Mouse (Mus musculus) C2C12 (cell line): ENCODE measurements around the gene Prmt7. TPM values are rescaled to one million over a fixed set of nuclear protein-coding genes. Genes with fewer than 3 reads are reported as not detected.

ENCODE experiments used
- H3K27me3 ChIP-seq: one replicate; pipeline ENCODE4 v1.6.1; 2011; ENCODE audit not compliant: control insufficient read depth, insufficient read depth, insufficient read length
- H3K36me3 ChIP-seq: one replicate; pipeline ENCODE4 v1.6.1; 2011; ENCODE audit not compliant: control insufficient read depth, insufficient read depth
- H3K4me3 ChIP-seq: one replicate; pipeline ENCODE4 v1.5.1; 2011; ENCODE audit warnings: mild to moderate bottlenecking, control low read depth; ENCODE audit not compliant: poor library complexity, insufficient read depth, severe bottlenecking
- H3K79me2 ChIP-seq: one replicate; pipeline ENCODE4 v1.6.1; 2011; ENCODE audit not compliant: control insufficient read depth, insufficient read depth
- H3K79me3 ChIP-seq: one replicate; pipeline ENCODE4 v1.6.1; 2011; ENCODE audit warnings: low read depth, control low read depth
- H3ac ChIP-seq: one replicate; pipeline ENCODE3; 2011; ENCODE audit warnings: low read depth; ENCODE audit not compliant: control insufficient read depth, insufficient read length
- CEBPB ChIP-seq: IDR thresholded peaks from one replicate; pipeline ENCODE4 v1.6.1; 2011; ENCODE audit warnings: low read depth, mild to moderate bottlenecking, control low read depth, moderate library complexity
- CTCF ChIP-seq: IDR thresholded peaks from one replicate; pipeline ENCODE4 v1.5.1; 2011; ENCODE audit not compliant: control insufficient read depth, insufficient read depth, insufficient read length
- FOSL1 ChIP-seq: IDR thresholded peaks from one replicate; pipeline ENCODE4 v1.8.0; 2011; ENCODE audit warnings: mild to moderate bottlenecking, low read length; ENCODE audit not compliant: poor library complexity, insufficient read depth, severe bottlenecking
- MAX ChIP-seq: IDR thresholded peaks from one replicate; pipeline ENCODE4 v1.6.1; 2011; ENCODE audit warnings: mild to moderate bottlenecking, control low read depth
- MYOD1 ChIP-seq: IDR thresholded peaks from one replicate; pipeline ENCODE4 v1.6.1; 2011; ENCODE audit warnings: low read depth; ENCODE audit not compliant: control insufficient read depth, insufficient read length
- MYOG ChIP-seq: IDR thresholded peaks from one replicate; pipeline ENCODE4 v1.6.1; 2011; ENCODE audit not compliant: control insufficient read depth, insufficient read length; ENCODE audit errors: extremely low read depth
- USF1 ChIP-seq: IDR thresholded peaks from one replicate; pipeline ENCODE4 v1.6.1; 2011; ENCODE audit warnings: low read depth, mild to moderate bottlenecking, control low read depth, moderate library complexity
- polyA plus RNA-seq: library from polyadenylated mRNA; unstranded; fragments of >200 nt; fragmentation: generic; extraction: Trizol; gene quantifications from one replicate; pipeline ENCODE4 v1.2.1, GENCODE M21; 2012; ENCODE audit warnings: missing spikeins

Prmt7 gene
- polyA plus RNA-seq, 1 experiment = 40.3 TPM

DNA sequence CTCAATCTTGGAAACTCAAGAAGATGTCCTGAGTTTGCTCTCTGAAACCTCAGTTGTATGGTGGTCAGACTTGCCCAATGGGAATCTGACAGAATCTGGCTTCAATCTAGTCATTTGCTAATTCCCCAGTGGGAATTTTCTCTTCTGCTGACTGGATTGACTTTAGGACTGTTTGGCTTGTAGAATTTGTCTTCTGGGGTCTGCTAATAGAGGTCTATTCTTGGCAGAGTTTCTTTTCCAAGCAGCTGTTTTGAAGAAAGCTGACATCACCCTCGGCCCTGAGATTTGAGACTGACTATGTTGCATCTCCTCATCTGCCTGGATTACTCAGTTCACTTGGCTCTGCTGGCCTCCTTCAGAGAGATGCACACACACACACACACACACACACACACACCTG, 88.1 kb downstream of the Prmt7 start:
- Histone ChIP-seq H3K27me3 (peaks cover 50% of the 10 kb centered on the region), H3ac (no peak overlapping the region), H3K79me2 (no peaks in the 10 kb centered on the region), H3K36me3 (no peaks in the 10 kb centered on the region), H3K79me3 (no peaks in the 10 kb centered on the region), H3K4me3 (no peak overlapping the region)
- TF ChIP-seq CEBPB (no peak), MYOD1 (no peak), CTCF (no peak), MAX (no peak), MYOG (no peak), USF1 (no peak), FOSL1 (no peak)

DNA sequence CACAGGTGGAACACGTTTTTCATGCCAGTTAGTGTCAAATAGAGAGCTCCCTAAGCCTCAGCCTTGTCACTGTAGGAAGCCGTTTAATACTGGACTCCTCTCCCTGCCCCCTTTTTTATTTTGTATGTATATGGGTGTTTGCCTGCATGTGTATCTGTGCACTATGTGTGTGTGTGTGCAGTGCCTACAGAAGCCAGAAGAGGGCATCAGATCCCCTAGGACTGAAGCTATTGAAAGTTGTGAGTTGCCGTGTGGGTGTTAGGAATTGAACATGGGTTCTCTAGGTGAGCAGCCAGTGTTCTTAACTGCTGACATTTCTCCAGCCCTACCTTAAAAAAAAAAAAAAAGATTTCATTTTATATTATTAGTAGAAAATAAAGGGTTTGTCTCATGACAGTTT, 89.0 kb downstream of the Prmt7 start:
- TF ChIP-seq MYOD1 = no peak
- TF ChIP-seq CTCF = no peak
- TF ChIP-seq FOSL1 = no peak
- no peak for TF ChIP-seq CEBPB
- TF ChIP-seq MAX = no peak
- no peak for TF ChIP-seq USF1
- no peak overlapping the region for H3ac ChIP-seq
- peaks cover 58% of the 10 kb centered on the region for H3K27me3 ChIP-seq
- H3K79me3 ChIP-seq = no peaks in the 10 kb centered on the region
- H3K36me3 ChIP-seq = no peaks in the 10 kb centered on the region
- H3K79me2 ChIP-seq = no peaks in the 10 kb centered on the region
- no peak overlapping the region for H3K4me3 ChIP-seq

DNA sequence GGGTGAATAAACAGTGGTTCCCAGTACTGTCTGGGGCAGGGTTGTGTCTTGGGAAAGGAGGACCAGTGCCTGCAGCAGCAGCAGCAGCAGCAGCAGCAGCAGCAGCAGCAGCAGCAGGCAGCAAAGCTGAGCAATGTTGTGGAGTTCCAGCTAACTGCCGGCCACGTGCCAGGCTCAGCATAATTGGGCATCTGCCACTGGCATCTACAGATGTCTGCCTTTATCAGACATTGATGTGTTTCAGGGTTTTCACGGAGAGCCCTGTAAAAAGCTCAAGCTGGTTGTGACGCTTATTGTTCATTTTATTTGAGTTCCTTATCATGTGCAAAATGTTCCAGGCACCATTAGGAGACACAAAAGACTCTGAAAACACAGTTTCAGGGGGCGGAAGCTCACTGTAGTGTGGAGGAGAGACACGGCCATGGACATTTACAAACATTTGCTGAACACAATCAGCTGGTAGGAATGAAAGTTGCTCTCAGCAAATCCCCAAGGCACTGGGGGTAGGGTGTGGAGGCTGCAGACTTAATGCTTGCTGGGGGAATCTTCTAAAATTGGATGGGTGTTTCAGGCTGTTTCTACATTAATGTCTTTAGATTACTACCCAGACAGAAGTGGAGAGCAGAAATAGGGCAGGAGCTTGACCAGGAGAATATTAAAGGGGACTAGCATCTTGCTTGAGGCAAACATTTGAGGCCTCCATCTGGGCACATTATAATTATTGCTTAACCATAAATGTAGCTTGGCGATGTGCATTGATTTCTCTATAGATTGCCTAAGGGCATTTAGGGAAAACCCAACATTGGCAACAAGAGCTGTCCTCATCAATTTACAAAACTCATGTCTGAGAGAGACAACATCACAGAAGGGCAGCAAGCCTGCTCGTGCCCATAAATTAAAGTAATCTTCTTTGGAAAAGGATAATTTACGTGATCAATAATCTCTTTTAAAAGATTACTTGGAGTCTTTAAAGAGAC, 90.3 kb downstream of the Prmt7 start:
- Histone ChIP-seq H3K79me3 (no peaks in the 10 kb centered on the region), H3K36me3 (no peaks in the 10 kb centered on the region), H3ac (no peak overlapping the region), H3K4me3 (no peak overlapping the region), H3K79me2 (no peaks in the 10 kb centered on the region), H3K27me3 (peaks cover 55% of the 10 kb centered on the region)
- TF ChIP-seq USF1 = no peak

Other genes starting within 250 kb of the Prmt7 start
- 79.1 TPM for gene Slc12a4, start 244.8 kb upstream of the Prmt7 start, polyA plus RNA-seq
- gene Dpep3, start 231.5 kb upstream of the Prmt7 start, polyA plus RNA-seq = not detected
- 13.1 TPM for gene Dus2, start 219.6 kb upstream of the Prmt7 start, polyA plus RNA-seq
- gene Dpep2nb, start 205.0 kb upstream of the Prmt7 start, polyA plus RNA-seq = 0.05 TPM
- 15.0 TPM for gene Ddx28, start 199.1 kb upstream of the Prmt7 start, polyA plus RNA-seq
- 12.6 TPM for gene Nfatc3, start 152.1 kb upstream of the Prmt7 start, polyA plus RNA-seq
- 0.04 TPM for gene Esrp2, start 74.0 kb upstream of the Prmt7 start, polyA plus RNA-seq
- 13.0 TPM for gene Pla2g15, start 60.5 kb upstream of the Prmt7 start, polyA plus RNA-seq
- gene Slc7a6, start 42.1 kb upstream of the Prmt7 start, polyA plus RNA-seq = 21.3 TPM
- gene Slc7a6os, start within 50 bp of the Prmt7 start, polyA plus RNA-seq = 30.1 TPM
- 0.05 TPM for gene Smpd3, start 127.1 kb downstream of the Prmt7 start, polyA plus RNA-seq
- gene Zfp90, start 204.4 kb downstream of the Prmt7 start, polyA plus RNA-seq = 3.8 TPM